Mouse (Mus musculus) kidney, adult 2 months (tissue): Measurements from ENCODE around the gene Rhod.

Source experiments
- CTCF ChIP-seq: fragments of 200-500 bp; conservative IDR thresholded peaks from 2 replicates; pipeline ENCODE4 v1.5.1; 2011; ENCODE audit warnings: low read depth, mild to moderate bottlenecking, control low read depth, low read length, moderate library complexity, mixed read lengths; ENCODE audit not compliant: insufficient read depth, insufficient read length
- POLR2A ChIP-seq: fragments of 200-500 bp; IDR thresholded peaks from one replicate; pipeline ENCODE4 v1.6.1; 2011; ENCODE audit warnings: low read depth, low read length, control low read depth

DNA sequence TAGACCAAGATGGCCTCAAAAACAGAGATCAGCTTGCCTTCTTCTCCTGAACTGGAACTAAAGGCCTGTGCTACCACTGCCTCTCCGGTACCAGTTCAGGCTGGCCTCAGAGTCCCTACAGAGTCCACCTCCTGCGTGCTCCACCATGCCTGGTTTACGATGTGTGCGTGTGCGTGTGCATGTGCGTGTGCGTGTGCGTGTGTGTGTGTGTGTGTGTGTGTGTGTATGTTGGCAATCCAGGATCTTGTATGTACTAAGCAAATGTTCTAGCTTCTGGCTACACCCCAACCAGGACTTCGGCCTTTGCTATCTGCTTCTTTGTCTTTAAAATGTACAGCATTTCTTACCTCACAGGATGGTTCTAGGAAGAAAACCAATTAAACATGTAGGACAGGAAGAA is 10.0 kb upstream of the Rhod start:
- TF ChIP-seq POLR2A (no peak), CTCF (no peak)
